Mouse (Mus musculus) neural tube, embryonic 14.5 days (tissue): Measurements from ENCODE around the gene Dlx6. TPM values are rescaled to one million over a fixed set of nuclear protein-coding genes. Genes with fewer than 3 reads are reported as not detected.

Source experiments
- ATAC-seq: fragments of 200-750 bp; cut with Nextera tagmentation; 2 replicates; pipeline ENCODE4 v1.8.0; 2017; ENCODE audit warnings: low read depth, mild to moderate bottlenecking, moderate TSS enrichment, moderate library complexity
- H3K27ac ChIP-seq: fragments of 300-500 bp; sonication (generic); 2 replicates; pipeline ENCODE4 v1.5.1; 2014; ENCODE audit warnings: low read depth, mild to moderate bottlenecking, control low read depth, low read length, moderate library complexity, mixed read lengths
- H3K27me3 ChIP-seq: fragments of 300-500 bp; sonication (generic); 2 replicates; pipeline ENCODE4 v1.6.1; 2014; ENCODE audit warnings: low read length; ENCODE audit not compliant: control insufficient read depth, insufficient read depth
- H3K36me3 ChIP-seq: fragments of 300-500 bp; sonication (generic); 2 replicates; pipeline ENCODE4 v1.6.1; 2014; ENCODE audit warnings: low read length, mixed read lengths; ENCODE audit not compliant: control insufficient read depth, insufficient read depth
- H3K4me1 ChIP-seq: fragments of 300-500 bp; sonication (generic); 2 replicates; pipeline ENCODE4 v1.6.1; 2014; ENCODE audit warnings: low read length; ENCODE audit not compliant: control insufficient read depth, insufficient read depth
- H3K4me2 ChIP-seq: fragments of 300-500 bp; sonication (generic); 2 replicates; pipeline ENCODE4 v1.6.1; 2014; ENCODE audit warnings: mild to moderate bottlenecking, low read depth, low read length, control low read depth
- H3K4me3 ChIP-seq: fragments of 300-500 bp; sonication (generic); 2 replicates; pipeline ENCODE4 v1.5.1; 2014; ENCODE audit warnings: low read depth, low read length, control low read depth, mixed read lengths
- H3K9ac ChIP-seq: fragments of 300-500 bp; sonication (generic); replicated peaks from 2 replicates; pipeline ENCODE4 v1.6.1; 2014; ENCODE audit warnings: low read depth, mild to moderate bottlenecking, control low read depth, low read length, mixed read lengths
- H3K9me3 ChIP-seq: fragments of 300-500 bp; sonication (generic); 2 replicates; pipeline ENCODE4 v1.6.1; 2016; ENCODE audit warnings: low read length; ENCODE audit not compliant: control insufficient read depth
- WGBS: fragments of 180-500 bp; shearing (Covaris S2); extraction: QIAGEN DNeasy Blood & Tissue Kit; methylation state at CpG from one replicate; pipeline ENCODE4 v1.1.7; 2014; 5-methylcytosine and 5-hydroxymethylcytosine counted together
- polyA plus RNA-seq: library from polyadenylated mRNA; unstranded; fragments of >200 nt; fragmentation: Nextera tagmentation; extraction: Ambion mirVana; gene quantifications from 2 replicates; pipeline ENCODE4 v1.2.1, GENCODE M21; 2014

Dlx6 gene
- polyA plus RNA-seq, 1 experiment from 2014 or later, result not detected

- no peak overlapping the region for H3K9ac ChIP-seq
- H3K27ac ChIP-seq, result no peak overlapping the region
- H3K4me1 ChIP-seq, result no peaks in the 10 kb centered on the region
- under 1% methylated on average over 19 of the region's 19 CpGs for WGBS
- no peaks in the 10 kb centered on the region for H3K36me3 ChIP-seq
- peaks cover 56% of the 10 kb centered on the region for H3K27me3 ChIP-seq
- no peaks in the 10 kb centered on the region for H3K9me3 ChIP-seq
- no peak overlapping the region for H3K4me3 ChIP-seq
- no peak overlapping the region for H3K4me2 ChIP-seq
- 0 out of 2 replicates have a peak, but pooled peaks have one; percentile 3 for ATAC-seq
Measured at GRCm38 (mm10) chr6:6873476-6874072, 10.4 kb downstream of the Dlx6 start.

- under 1% methylated on average over 23 of the region's 25 CpGs for WGBS
- Histone ChIP-seq H3K36me3 (no peaks in the 10 kb centered on the region), H3K4me1 (no peaks in the 10 kb centered on the region), H3K27me3 (peaks cover 52% of the 10 kb centered on the region), H3K27ac (no peak overlapping the region), H3K9ac (no peak overlapping the region), H3K4me3 (no peak overlapping the region), H3K4me2 (no peak overlapping the region), H3K9me3 (no peaks in the 10 kb centered on the region)
- peak; percentile 41 for ATAC-seq
Measured at GRCm38 (mm10) chr6:6874073-6874771, 11.1 kb downstream of the Dlx6 start.

- Histone ChIP-seq H3K9me3 (no peaks in the 10 kb centered on the region), H3K27me3 (peaks cover 46% of the 10 kb centered on the region), H3K4me2 (no peak overlapping the region), H3K27ac (no peak overlapping the region), H3K4me1 (no peaks in the 10 kb centered on the region), H3K36me3 (no peaks in the 10 kb centered on the region), H3K4me3 (no peak overlapping the region), H3K9ac (no peak overlapping the region)
- ATAC-seq, result no peak
- WGBS, result under 1% methylated on average over 11 of the region's 11 CpGs
Measured at GRCm38 (mm10) chr6:6875136-6875535, 12.0 kb downstream of the Dlx6 start.

- WGBS, result 5% methylated on average over 9 of the region's 9 CpGs
- no peak for ATAC-seq
- no peak overlapping the region for H3K4me3 ChIP-seq
Measured at GRCm38 (mm10) chr6:6875676-6876075, 12.5 kb downstream of the Dlx6 start.

GRCm38 (mm10) chr6:6876231-6876630 is 13.1 kb downstream of the Dlx6 start:
- no peak for ATAC-seq
- no peak overlapping the region for H3K4me3 ChIP-seq
- no peak overlapping the region for H3K4me2 ChIP-seq
- H3K9me3 ChIP-seq, result no peaks in the 10 kb centered on the region
- H3K27ac ChIP-seq, result no peak overlapping the region
- H3K4me1 ChIP-seq, result peaks cover 2% of the 10 kb centered on the region
- H3K36me3 ChIP-seq, result no peaks in the 10 kb centered on the region
- 7% methylated on average over 2 of the region's 2 CpGs for WGBS
- no peak overlapping the region for H3K9ac ChIP-seq
- peaks cover 44% of the 10 kb centered on the region for H3K27me3 ChIP-seq

More at GRCm38 (mm10) chr6:6875676-6876075, 12.5 kb downstream of the Dlx6 start:
- Histone ChIP-seq H3K27ac (no peak overlapping the region), H3K27me3 (peaks cover 43% of the 10 kb centered on the region), H3K9me3 (no peaks in the 10 kb centered on the region), H3K36me3 (no peaks in the 10 kb centered on the region), H3K9ac (no peak overlapping the region), H3K4me2 (no peak overlapping the region), H3K4me1 (no peaks in the 10 kb centered on the region)

GRCm38 (mm10) chr6:6876731-6877130 is 13.6 kb downstream of the Dlx6 start:
- no peak for ATAC-seq
- Histone ChIP-seq H3K27me3 (peaks cover 45% of the 10 kb centered on the region), H3K4me2 (no peak overlapping the region), H3K4me1 (peaks cover 7% of the 10 kb centered on the region), H3K9me3 (no peaks in the 10 kb centered on the region), H3K36me3 (no peaks in the 10 kb centered on the region), H3K27ac (no peak overlapping the region), H3K4me3 (no peak overlapping the region), H3K9ac (no peak overlapping the region)
- WGBS, result 10% methylated on average over 7 of the region's 7 CpGs

GRCm38 (mm10) chr6:6877346-6877910 is 14.3 kb downstream of the Dlx6 start:
- no peak overlapping the region for H3K4me2 ChIP-seq
- H3K27ac ChIP-seq, result no peak overlapping the region
- H3K27me3 ChIP-seq, result peaks cover 41% of the 10 kb centered on the region
- no peaks in the 10 kb centered on the region for H3K9me3 ChIP-seq
- H3K9ac ChIP-seq, result no peak overlapping the region
- no peak for ATAC-seq
- no peaks in the 10 kb centered on the region for H3K36me3 ChIP-seq
- no peak overlapping the region for H3K4me3 ChIP-seq
- WGBS, result 14% methylated on average over 5 of the region's 5 CpGs
- peaks cover 7% of the 10 kb centered on the region for H3K4me1 ChIP-seq

GRCm38 (mm10) chr6:6877981-6878840 is 15.1 kb downstream of the Dlx6 start:
- Histone ChIP-seq H3K27ac (no peak overlapping the region), H3K27me3 (peaks cover 48% of the 10 kb centered on the region), H3K9ac (no peak overlapping the region), H3K36me3 (no peaks in the 10 kb centered on the region), H3K4me2 (no peak overlapping the region), H3K4me3 (no peak overlapping the region), H3K9me3 (no peaks in the 10 kb centered on the region), H3K4me1 (peaks cover 7% of the 10 kb centered on the region)
- 0 out of 2 replicates have a peak, but pooled peaks have one; percentile 7 for ATAC-seq
- WGBS, result 3% methylated on average over 34 of the region's 34 CpGs
